Mouse (Mus musculus) adrenal gland, postnatal 10 days (tissue): ENCODE results near the gene Rbm17. TPM values are rescaled to one million over a fixed set of nuclear protein-coding genes. Genes with fewer than 3 reads are reported as not detected.
"Not testable (repeated sequence)": the region's sequence is repeated elsewhere in the genome, so short reads cannot be mapped to it uniquely, and the experiment has no call there.

ENCODE experiments used
- DNase-seq: peaks from one replicate; pipeline ENCODE4 v3.0.0; 2021; ENCODE audit warnings: mixed read lengths
- long read RNA-seq, 2 experiments: library from polyadenylated mRNA; stranded (forward); transcript quantifications; one replicate each; pipeline ENCODE4 v2.0.0; 2021
- total RNA-seq, 2 experiments: library from RNA; stranded (reverse); gene quantifications; 2 replicates each; pipeline ENCODE4 v1.2.3; 2021

Gene Rbm17
- total RNA-seq = 100 to 1,000 TPM; 116 to 118 TPM
- long read RNA-seq, experiment 1, transcript Rbm17-201 (12 exons, 1,599 nt) = major isoform, 101 of 140 reads
- long read RNA-seq, experiment 1, partial matches to known transcripts = 30 of 140 reads
- long read RNA-seq, experiment 1, other reads (novel, unspliced or antisense) = 8 of 140 reads
- long read RNA-seq, experiment 2, transcript Rbm17-201 (12 exons, 1,599 nt) = major isoform, 60 of 88 reads
- long read RNA-seq, experiment 2, partial matches to known transcripts = 20 of 88 reads
- long read RNA-seq, experiment 2, other reads (novel, unspliced or antisense) = 5 of 88 reads

DNA sequence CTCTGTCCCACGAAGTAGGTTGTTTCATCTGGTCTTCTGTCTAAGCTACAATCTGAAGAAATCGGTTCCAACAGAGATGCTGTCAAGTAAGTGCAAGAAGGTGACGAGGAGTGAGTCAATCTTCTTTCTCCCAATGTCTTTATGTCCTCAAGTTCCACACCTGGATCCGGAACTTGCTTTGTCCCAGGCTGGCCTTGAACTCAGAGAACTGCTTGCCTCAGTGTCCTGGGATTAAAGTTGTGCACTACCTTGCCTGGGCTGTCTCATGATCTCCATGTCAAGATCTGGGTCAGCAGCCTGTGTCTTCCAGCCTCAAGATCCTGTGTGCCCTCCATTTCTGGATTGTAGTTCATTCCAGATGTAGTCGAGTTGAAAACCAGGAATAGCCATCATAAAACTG, at the start of gene Rbm17:
Rbm17 (minus strand) TSS at position 101 of the 400 bp plus-strand sequence.
- no peak for DNase-seq

DNA sequence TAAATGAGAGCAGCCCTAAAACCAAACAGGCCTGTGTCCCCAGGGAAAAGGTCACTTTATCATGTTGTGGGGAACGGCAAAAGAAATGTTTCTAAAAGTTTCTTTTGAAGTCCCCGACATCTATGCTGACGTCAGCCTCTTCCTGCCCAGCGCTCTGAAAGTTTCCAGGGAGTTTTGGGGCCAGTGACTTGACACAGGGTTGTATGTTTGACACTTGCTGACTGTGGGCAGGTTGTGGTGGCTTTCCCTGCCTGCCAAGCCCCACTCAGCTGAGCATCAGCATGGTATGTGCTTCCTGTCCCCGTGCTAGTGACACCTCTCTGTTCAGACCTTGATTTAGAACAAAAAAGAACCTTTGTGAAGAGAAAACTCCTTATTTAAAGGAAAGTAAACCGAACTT, 49.4 kb upstream of the Rbm17 start:
- DNase-seq = peak; percentile 33

DNA sequence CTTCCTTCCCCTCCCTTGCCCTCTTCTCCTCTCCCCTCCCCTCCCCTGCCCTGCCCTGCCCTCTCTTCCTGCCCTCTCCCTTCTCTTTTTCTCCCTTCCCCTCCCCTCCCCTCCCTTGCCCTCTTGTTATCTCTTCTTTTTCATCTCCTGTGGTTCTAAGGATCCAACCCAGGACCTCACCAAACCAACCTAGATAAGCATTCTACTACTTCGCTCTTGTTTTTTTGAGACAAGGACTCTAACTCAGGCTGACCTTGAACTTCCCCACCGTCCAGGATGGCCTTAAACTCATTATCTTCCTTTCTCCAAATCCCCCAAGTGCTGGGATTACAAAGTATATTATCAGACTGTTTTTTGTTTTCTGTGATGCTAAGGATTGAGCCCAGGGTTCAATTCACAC, 48.8 kb upstream of the Rbm17 start:
- DNase-seq = no peak

DNA sequence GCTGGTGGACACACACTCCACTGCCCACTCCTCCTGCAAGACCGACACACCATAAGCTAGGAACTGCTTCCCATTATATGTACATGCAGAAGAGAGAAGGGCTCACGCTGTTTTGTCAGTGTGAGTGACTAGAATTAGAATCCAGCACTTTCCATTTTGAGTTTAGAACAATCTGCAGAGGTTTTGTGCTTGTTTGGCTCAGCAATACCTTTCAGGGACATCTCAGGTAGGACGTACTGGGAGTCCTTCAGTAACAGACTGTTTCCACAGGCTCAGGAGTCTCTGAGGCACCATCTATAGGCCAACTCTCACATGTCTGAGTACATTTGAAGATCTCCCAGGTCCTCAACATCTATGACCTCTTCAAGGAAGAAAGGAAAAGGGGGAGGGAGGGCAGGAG, 48.2 kb upstream of the Rbm17 start:
- no peak for DNase-seq

DNA sequence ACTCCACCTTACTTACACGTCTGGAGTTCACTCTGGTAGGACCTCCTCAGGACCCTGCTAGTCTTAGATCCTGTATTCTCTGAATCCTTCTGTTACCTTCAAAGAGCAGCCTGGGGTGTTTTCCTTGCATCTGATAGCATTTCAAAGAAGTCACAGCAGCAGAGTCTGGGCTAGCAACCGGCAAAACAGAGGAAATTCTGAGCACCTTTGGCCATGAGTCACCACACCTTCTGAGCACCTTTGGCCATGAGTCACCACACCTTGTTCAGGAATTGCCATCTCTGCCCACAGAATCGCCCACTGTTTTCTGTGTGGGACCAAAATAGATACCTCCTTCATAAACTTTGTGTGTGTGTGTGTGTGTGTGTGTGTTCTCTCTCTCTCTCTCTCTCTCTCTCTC, 47.5 kb upstream of the Rbm17 start:
- no peak for DNase-seq

DNA sequence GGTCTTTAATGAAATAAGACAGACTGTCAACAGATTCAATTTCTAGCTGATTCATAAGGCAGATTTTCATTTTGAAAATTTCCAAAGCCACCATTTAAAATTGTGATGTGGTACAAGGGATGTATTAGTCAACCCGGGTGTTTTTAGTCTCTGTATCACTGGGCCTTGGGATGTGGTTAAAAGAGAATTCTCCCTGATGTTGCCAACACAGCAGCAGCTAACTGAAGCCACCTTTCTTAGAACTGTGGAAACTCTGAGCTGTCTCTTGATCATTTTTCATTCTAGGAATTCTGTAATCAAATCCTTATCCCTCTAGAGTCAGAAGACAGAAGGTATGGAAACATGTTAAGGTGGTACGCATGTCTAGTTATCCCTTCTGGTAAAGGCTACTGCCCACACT, 41.3 kb upstream of the Rbm17 start:
- no peak for DNase-seq

DNA sequence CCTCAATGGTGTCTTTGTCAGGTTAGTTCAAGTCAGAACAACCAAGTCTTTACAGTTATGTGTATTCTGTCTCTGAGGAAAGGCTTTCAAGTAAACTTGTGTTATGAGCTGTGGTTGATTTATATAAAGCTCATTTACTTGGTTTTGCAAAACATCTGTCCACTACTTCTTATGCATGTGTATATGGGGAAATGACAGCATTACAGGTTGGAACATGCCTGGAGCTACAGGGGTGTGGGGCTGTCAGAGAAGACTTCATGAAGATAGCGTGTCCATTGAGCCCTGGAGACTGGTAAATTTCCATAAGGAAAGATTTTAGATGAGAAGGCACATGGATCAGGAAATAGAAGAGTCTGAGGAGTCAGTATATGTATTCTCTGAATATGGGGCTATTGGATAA, 40.1 kb upstream of the Rbm17 start:
- no peak for DNase-seq

DNA sequence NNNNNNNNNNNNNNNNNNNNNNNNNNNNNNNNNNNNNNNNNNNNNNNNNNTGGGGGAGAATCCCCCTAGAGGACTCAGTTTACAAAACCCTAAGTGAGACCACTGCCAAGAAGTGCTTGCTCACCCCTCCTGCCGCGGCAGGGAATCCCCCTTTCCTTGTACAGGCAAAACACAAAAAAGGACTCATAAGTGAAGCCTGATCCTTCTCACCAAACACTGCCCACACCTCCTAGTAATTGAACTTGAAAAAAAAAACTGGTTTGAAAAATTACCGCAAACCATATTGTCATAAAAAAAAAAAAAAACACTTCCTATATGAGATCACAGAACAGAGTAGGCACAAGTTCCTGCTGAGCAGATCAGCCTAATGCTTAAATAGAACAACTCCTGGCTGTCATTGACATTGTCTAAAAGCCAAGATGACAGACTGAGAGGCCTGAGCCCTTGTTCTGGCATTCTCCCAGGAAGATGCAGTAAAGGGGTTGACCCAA, 38.5 kb upstream of the Rbm17 start, which contains the start of gene Il2ra:
Il2ra (plus strand) TSS at position 357 of the 491 bp plus-strand sequence.
- DNase-seq = no peak

DNA sequence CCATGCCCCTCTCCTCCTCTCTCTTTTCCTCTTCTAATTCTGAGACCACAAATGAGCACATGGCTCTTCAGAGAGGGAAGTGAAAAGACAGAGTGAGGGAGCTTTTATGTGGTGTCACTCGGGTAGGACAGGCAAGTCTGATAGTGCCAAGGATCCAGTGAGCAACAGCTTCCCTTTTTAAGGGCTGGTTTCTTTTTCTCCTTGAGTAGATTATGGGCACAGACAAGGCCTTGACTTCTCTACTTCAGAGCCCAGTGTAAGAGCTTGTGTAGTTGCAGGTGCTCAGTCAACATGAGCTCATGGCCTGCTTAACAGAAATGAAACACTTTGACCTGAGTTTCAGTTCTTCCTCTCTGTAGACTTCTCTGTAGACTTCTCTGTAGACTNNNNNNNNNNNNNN, 33.2 kb upstream of the Rbm17 start:
- no peak for DNase-seq

DNA sequence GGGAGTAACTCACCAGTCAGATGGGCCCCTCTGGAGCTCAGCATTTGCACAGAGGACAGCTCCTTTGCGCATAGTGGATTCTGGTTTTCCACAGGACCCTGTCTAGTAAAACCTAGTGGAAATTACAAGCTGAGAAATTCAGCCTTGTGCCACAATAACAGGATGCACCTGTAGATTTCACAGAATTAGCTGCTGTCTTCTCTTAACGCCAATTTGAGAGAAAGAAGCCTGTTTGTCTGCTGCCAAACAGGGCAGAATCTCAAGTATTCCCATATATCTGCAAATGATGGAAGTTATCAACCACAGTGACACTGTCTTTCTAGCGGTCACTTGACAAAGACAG, 32.2 kb upstream of the Rbm17 start:
- DNase-seq = no peak

DNA sequence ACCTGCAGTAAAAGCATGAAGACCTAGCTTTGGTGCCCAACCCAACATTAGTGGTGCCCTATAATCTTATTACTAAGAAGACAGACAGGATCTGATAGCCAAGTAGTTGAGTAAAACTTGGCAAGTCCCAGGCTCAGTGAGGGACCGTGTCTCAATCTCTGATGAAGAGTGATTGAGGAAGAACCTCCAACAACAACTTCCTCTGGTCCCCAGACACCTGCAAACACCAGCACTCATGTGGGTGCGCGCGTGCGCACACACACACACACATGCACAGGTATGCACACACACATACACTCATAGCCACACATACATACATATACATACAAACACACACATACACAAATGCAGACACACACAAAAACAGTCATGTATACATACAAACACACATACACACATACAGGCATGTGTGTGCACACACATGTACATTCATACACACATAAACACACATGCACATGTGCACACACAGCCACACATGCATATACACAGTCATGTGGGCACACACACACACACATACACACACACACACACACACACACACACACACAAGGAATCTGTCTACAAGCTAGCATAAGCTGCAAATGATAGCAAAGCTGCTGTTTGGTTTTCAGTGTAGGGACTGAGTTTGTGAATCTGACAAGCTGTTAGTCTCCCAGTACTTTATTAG, 31.7 kb upstream of the Rbm17 start:
- no peak for DNase-seq

DNA sequence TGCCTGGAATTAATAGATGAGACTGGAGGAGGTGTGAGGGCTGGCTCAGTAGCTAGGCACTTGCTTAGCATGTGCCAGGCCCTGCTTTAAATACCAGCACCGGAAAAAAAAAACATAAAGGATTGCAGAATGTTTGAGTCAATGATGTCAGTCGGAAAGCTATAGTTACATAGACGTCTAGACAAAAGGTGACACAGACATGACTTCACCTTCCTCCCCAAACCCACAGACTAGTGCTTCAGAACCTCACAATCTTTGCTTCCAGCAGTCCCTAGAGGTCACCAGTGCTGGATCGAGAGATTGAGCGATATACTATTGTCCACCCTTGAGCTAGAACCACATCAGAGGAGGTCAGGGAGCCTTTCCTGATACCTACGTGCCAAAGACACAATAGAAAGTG, 31.1 kb upstream of the Rbm17 start:
- no peak for DNase-seq

DNA sequence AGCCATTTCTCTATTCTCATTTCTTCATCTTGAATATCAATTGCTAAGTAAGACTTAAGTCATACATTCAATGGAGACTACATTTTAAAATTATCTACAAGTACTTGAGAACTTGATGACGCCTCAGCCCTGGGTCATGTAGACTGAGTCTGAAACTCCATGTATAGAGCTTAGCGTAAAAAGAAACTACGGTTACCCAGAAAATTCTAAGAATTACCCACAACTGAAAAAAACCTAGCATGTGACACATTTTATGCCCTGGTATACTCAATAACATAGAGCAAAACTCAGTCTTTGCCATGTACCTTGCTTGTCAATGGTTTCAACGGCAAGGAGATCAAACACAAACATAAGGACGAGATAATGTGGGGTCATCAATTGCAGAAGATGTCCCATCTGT, 21.9 kb upstream of the Rbm17 start, which contains the start of gene Gm17490:
Gm17490 (minus strand) TSS at position 375 of the 400 bp plus-strand sequence.
- DNase-seq = no peak

DNA sequence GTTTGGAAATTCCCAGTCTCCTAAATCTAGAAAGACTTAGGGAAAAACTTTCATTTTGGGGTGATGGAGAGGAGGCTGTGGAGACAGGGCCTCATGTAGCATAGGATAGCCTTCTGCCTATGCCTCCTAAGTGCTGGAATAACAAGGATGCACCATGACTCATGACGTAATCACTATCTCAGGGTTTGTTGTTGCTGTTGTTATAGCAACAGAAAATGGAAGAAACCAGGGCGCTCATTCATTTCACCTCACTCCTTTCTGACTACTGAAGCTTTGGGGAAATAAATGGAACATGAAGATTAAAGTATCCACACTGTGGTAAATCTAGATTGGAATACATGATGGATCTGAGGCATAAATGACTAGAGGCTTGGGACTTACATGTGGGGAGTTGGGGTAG, 19.8 kb upstream of the Rbm17 start:
- DNase-seq = no peak

DNA sequence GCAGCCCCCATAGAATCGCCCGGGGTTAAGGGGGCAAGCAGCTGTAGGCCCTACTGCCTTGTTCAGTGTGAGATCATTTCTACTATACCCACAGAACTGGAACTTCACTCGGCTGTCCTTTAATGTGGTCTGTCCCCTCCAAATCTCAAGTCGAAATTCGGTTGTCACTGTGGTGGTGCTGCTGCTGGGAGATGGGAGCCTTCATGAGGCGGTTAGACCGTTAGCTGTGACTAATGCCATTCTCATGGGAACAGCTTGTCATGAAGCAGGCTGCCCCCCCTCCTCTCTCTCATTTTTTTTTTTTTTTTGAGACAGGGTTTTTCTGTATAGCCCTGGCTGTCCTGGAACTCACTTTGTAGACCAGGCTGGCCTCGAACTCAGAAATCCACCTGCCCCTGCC, 19.2 kb upstream of the Rbm17 start:
- no peak for DNase-seq

DNA sequence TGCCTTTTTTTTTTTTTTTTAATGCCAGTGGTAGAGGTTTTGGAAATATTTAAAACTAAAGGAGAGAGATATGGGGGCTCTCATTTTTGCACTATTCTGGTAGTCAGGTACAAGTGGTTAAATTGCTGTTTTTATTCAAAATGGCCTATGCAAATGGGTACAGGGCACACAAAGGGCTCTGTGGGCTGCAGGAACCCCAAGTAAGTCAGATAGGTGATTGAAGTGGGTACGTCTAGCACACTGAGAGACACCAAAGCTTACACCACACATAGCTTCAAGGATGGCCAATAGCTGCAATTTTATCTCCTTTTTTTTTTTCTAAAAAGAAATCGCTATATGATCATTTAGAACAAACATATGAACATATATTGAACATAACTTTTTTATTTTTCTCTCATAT, 15.6 kb upstream of the Rbm17 start:
- DNase-seq = no peak

DNA sequence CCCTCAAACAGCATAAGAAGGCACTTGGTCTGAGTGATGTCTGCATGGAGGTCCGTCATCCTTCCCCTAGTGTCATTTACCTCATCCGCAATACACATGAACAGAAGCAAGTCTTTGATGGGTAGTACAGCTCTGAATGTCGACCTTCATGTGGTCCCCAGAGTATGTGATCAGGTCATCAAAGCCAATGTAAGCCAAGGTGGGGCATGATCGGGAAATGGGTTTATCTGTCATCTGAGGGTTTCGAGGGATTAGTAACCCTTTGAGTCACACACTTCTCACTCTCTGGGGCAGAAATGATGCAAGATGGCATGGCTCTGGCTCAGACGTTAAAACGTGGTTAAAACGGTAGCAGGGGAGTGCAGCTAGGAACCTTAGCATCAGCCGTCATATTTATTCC, 12.9 kb upstream of the Rbm17 start:
- DNase-seq = no peak

DNA sequence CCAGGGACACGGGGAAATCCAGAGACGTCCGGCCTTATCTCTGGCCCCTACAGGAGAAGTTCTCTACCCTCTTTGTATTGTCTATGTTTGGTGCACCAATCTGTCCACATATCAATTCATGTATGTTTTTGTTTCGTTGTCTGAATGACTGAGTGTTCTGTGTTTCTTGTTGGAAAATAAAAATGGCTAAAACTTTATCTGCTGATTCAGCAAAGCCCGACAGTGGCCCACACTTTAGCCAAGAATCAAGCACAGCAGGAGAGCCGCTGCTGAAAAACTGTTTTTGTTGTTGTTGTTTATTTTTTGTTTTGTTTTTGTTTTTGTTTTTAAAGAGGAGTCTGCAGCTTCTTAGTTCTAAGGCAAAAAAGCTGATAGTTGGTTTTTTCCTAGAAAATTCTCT, 9.0 kb upstream of the Rbm17 start:
- not testable (repeated sequence) for DNase-seq

DNA sequence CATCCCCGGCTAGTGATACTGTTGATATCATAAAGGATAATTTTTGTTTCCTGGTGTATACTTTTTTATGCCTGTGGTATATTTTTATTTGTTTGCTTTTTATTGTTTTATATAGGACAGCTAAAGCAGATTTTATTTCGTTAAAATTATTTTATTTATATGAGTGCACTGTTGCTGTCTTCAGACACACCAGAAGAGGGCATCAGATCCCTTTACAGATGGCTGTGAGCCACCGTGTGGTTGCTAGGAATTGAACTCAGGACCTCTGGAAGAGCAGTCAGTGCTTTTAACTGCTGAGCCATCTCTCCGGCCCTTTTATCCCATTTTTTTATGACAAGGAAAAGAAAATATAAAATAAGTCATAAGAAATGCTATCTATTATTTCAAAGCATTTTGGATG, 2.8 kb upstream of the Rbm17 start:
- not testable (repeated sequence) for DNase-seq

DNA sequence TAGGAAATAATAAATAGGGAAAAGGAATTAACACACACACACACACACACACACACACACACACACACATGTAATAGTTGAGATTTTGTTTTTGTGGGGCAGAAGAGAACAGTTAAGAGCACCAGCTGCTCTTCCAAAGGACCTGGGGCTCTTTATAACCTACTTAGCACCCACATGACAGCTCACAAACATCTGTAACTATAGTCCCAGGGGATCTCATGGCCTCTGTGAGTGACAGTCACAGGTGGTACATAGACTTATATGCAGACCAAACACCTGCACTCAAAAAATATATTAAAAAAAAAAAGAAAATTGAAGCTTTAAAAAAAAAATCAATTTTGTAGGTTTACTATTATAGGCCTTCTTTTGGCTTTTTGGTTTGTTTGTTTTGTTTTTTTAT, 958 bp upstream of the Rbm17 start:
- no peak for DNase-seq

DNA sequence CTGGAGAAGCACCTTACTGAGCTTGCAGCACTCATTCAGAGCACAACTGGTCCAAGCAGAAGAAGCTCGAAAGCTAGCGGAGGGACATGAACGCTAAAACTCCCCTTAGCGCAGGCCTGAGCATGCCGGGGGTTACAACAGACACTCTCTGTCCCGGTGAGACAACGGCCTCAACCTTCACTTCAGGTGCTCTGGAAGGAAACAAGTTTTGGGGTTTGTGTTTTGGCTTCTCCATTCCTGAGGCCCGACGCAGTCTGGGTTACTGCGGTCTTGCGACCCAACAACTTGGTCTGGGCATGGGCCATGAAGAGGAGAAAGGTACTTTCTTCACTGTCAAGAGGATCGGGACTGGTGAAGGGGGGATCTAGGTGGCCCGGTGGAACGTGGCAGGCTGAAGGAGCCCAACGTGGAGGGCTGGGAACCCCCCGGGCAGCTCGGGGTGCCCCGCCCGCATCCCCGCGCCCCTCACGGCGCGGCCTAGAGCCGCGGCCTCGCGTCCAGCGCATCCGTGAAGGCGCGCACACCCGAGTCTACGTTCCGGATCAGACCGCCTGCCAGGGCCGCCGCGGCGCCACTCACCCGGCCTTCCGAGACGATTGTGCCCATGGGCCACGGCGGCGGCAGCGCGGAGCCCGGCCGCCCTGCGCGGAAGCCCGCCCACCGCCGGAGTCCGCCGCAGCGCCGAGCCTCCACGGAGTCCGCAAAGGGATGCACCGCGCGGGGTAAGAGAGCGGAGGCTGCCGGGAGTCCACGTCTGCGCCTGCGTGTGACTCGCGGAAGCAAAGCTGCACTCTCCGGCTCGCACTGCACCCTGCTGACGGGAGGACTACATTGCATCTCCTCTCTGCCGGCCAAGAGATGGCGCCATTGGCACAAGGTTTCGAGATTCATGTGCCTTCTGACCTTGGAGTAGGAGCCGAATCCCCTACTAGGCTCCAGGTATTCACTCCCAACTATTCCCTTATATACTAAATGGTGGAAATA, 1.2 kb downstream of the Rbm17 start:
- DNase-seq = peak; percentile 98

DNA sequence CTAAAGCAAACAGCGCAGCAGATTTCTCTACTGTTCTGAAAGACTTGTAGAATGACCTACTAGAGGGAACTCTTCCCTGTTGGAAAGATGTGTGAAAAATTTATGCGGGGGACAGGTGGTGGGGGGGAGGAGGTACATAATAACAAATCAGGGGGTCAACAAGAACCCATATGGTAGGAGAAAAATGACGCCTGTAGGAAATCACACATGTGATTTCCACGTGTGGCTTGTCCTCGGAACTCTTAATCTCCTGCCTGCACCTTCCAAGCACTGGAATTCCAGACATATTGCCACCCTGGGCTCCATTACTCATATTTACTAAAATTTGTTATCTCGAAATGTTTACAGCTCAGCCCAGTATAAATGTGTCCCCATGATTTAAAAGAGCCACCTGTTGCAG, 2.2 kb downstream of the Rbm17 start:
- DNase-seq = no peak

DNA sequence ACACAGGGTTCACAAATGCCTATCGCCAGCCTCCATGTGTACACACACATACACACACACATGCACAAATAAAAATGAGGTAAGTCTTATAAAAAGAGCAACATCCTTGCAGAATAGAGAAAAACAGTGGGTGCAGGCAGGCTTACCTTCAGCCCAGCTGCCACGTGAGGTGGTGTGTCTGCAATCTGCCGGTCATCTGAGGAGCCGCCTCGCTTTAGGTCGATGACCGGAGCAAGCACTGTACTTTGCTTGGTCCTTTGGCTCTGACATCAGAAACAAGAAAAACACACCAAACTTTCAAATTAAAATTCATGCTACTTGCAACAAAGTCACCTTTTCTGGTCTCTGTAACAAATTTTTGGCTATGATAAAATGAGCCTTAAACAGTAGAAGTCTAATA, 6.0 kb downstream of the Rbm17 start:
- no peak for DNase-seq
